Mouse (Mus musculus) 3134 (cell line): ENCODE data around the gene Hbq1b.
"Not testable (repeated sequence)": the region's sequence is repeated elsewhere in the genome, so short reads cannot be mapped to it uniquely, and the experiment has no call there.

Source experiments
- DNase-seq: peaks from one replicate; pipeline ENCODE4 v3.0.0-alpha.2; 2011; ENCODE audit warnings: low spot score; ENCODE audit not compliant: insufficient read length; ENCODE audit errors: extremely low read depth

Gene Hbq1b

DNA sequence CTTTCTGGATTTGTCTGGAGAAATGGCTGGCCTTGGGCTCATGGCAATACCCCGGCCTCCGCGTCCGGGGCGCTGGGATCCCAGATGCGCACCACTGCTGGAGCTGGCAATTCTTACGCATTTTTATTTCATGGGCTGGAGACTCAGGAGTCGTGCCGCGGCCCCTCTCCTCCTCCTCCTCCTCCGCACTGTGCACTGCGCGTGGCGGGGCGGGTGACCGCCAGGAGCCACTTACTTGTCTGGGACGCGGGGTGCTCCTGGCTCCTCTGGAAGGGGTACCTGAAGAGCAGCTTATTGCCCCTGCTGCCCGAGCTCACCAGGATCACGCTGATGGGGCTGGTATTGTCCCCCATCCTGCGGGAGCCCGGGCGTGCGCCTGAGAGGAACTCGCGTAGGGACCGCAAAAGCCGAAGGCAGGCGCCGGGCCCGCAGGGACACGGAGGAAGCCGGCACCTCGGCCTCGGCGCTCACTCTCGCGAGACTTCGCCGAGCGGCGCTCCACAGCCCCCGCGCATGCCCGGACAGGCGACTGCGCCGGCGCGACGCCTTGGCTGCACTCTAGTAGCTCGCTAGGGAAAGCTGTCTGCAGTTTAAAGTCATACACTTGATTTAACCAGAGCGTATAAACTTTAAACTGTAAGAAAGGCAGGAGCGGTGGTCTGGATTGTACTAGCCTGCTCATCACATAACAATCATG, 19.4 kb upstream of the Hbq1b start, which contains the start of gene Nprl3:
Gene Nprl3 (minus strand): TSS at position 520 of the 697 bp plus-strand sequence.
- DNase-seq = peak; percentile 95

DNA sequence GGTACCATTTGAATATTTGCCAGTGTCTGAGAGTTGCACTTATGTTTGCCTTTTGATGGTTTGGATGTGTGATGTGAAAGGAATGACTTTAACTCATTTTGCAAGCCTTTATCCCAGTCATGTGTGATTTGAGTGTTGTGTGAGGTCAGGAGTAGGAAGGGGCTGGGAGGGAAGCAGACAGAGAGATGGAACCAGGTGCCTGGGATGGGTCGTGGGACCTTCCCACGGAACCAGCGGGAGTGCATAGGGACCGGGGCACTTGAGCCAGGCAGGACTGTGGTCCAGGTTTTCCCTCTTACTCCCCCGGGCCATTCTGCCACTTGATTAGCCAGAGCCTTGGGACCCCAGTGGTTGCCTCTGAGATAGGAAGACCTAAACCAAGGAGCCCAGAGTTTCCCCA, 18.8 kb upstream of the Hbq1b start:
- peak; percentile 32 for DNase-seq

DNA sequence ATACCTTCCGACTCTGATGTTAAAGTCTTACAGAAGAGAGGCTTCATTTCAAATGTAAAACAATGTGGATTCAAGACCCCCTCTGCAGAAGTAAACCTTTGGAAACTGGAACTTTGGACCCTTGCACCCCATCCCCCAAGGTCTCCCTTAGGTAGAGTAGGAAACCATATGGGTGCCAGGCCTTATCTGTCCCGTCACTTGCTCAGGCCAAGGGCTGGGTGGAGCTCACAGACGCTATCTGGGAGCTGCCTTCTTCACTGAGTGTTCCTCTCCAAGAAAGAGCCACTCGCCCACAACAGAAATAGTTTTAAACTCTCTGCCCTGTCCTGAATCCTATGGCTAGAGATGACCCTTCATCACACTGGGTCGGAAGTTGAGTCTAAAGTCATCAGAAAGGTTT, 17.8 kb upstream of the Hbq1b start:
- DNase-seq = no peak

DNA sequence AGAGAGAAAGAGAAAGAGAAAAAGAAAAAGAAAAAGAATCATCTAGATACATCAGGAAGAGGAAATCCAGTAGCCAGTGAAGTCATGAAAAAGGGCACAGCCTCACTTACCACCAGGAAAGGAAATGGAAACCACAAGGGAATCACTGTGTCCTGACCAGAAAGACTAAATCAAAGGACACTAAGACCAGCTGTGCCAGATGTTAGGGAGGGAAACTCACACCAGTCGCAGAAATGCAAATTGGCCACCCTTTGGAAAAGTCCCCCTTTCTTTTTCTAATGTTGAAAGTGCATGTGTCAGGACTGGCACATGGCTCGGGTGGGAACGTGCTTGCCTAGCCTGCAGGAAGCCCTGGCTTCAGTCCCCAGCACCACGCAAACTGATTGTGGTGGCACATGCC, 15.6 kb upstream of the Hbq1b start:
- DNase-seq = peak; percentile 27

- DNase-seq = no peak
These were observed 10.4 kb upstream of the Hbq1b start, which contains the start of gene Hba-x for GRCm38 (mm10) chr11:32276347-32276746. TSS of gene Hba-x (plus strand) at chr11:32276400.

DNA sequence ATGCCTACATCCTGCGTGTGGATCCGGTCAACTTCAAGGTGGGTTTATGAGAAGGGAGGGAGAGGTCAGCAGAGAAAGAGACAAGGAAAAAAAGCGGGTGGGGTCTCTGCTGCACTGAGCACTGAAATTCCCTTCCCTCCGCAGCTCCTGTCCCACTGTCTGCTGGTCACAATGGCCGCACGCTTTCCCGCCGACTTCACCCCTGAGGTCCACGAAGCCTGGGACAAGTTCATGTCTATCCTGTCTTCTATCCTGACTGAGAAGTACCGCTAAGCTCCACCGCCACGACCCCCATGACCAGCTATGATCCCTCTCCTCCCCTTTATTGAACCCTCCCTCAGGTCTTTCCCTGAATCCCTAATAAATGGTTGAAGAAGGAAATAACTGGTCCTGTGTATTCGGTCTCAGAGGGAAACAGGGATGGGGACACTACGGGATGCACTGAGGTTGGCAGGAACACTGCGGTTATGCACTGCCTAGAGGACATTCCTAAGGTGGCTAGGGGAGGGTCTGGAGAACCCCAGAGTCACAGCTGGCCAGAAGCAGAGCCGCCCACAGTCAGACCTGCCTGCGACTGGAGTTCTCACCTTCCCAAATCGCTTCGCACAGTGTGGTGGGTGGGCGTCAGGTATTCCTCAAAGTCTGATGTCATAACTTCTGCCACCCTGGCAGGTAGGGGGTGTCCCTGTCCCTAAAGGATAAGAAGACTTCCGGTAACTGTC, 8.9 kb upstream of the Hbq1b start:
- no peak for DNase-seq

DNA sequence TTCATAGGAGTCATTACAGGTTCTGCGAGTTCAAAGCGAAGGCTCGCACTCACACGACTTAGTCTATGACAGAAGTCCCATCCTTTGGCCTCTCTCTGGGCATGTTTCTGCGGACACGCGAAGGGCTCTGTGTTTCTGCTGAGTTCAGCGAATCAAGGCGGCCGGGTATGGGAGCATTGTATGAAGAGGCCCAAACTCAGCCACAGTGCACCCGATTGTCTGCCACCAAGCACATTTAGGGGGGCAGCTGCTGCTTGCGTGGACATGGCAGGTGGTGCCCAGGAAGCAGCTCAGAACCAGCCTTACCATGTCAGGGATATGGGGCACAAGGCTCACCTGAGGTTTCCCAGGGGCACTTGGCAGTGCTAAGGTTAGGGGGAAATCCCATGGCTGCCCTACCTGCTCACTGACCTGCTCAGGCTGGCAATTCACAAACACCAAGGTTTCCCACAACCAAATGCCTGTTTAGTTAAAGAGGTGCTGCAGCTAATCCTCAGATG, 8.3 kb upstream of the Hbq1b start:
- DNase-seq = no peak

- DNase-seq = no peak
These were observed 6.1 kb upstream of the Hbq1b start for GRCm38 (mm10) chr11:32280646-32281045.

GRCm38 (mm10) chr11:32281416-32282144, 5.2 kb upstream of the Hbq1b start:
- DNase-seq = no peak

DNA sequence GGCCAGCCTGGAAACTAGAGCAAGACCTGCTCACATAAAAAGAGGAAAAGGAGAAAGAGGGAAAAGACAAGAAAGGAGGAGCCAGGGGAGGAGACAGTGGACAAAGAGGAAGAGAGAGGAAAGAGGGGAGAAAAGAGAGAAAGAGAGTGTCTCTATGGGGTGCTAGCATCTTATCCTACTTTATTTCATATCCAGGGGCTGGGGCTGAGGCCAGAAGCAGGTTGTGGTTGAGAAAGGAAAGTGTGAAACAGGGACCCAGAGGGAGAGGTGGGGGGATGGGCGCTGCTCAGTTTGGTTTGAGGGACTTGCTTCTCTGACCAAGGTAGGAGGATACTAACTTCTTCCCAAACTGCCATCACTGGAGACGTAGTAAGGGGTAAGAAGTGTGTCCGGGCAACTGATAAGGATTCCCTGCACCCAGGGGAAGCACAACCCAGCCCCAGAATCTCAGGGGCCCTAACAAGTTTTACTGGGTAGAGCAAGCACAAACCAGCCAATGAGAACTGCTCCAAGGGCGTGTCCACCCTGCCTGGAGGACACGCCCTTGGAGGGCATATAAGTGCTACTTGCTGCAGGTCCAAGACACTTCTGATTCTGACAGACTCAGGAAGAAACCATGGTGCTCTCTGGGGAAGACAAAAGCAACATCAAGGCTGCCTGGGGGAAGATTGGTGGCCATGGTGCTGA, 3.5 kb upstream of the Hbq1b start, which contains the start of gene Hba-a1:
Gene Hba-a1 (plus strand): TSS at position 421 of the 687 bp plus-strand sequence.
- not testable (repeated sequence) for DNase-seq

DNA sequence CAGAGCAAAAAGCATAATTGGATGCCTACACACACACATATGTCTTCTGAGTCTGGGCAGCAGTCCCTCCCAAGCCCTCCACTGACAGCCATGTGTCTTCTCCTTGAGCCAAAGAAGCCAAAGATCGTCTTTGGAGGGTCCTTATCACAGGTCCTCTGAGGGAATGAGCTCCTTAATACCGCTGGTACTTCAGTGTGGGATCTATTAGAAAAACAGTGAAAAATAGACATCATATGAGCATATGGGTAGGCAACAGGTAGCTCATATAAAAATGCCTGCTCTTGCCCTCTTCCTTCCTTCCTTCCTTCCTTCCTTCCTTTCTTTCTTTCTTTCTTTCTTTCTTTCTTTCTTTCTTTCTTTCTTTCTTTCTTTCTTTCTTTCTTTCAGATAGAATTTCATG, 2.2 kb upstream of the Hbq1b start:
- DNase-seq = not testable (repeated sequence)

DNA sequence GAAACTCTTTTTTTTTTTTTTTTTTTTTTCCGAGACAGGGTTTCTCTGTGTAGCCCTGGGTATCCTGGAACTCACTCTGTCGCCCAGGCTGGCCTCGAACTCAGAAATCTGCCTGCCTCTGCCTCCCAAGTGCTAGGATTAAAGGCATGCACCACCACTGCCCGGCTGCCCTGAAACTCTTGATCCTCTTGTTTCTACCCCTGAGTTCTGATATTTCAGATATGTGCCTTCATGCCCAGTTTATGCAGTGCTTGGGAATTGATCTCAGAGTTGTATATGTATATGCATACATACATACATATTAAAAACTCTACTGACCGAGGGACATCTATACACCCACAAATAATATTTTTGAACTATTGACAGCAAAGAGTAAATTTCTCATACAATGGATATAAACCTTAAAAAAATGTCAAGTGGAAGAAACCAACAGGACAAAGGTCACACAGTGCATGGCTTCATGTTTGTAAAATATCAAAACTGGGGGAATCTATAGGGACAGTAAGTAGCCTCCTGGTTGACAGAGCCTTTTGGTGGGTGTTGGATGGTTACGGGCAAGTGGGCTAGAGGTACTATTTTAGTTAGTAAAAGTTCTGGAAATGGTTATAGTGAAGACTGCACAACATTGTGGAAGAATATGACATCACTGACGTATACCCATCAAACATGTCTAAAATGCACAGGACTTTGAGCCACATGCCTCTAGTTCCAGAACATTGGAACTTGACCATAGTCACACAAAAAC, 1.6 kb upstream of the Hbq1b start:
- no peak for DNase-seq

DNA sequence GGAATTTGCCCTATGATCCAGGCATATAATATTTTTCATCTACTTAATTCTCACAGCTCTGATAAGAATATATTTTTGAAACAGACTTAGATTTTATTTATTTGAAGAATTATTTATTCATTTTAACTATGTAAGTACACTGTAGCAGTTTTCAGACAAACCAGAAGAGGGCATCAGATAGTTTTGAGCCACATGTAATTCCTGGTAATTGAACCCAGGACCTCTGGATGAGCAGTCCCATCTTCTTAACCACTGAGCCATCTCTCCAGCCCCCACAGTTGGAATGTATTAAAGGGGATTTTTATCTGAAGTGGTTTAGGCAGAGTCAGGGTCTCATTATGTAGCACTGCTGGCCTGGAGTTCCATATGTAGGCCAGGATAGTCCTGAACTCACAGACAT, 878 bp upstream of the Hbq1b start:
- not testable (repeated sequence) for DNase-seq

DNA sequence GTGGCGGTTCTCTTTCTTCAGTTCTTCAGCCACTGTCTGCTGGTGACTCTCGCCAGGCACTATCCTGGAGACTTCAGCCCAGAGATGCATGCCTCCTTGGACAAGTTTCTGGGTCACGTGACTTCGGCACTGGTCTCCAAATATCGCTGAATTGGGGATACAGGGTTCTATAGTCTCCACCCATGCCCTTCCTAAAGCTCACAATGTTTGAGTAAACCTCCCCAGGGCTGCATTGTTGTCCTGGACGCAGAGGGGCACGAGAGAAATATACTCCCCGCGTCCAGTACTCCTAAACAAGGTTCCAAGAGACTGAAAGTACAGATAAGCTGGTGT, 694 bp downstream of the Hbq1b start:
- DNase-seq = no peak

DNA sequence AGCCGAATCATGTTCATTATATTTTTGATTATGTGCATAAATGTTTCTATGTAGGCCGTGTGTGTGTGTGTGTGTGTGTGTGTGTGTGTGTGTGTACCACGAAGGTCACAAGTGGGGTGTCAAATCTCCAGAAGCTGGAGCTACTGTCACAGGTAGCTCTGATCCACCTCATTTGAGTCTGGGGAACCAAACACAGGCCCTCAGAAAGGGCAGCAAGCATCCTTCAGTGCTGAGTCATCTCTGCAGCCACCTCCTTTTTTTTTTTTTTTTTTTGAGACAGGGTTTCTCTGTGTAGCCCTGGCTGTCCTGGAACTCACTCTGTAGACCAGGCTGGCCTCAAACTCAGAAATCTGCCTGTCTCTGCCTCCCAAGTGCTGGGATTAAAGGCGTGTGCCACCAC, 6.1 kb downstream of the Hbq1b start:
- peak; percentile 33 for DNase-seq

GRCm38 (mm10) chr11:32293479-32293878, 6.7 kb downstream of the Hbq1b start:
- DNase-seq = not testable (repeated sequence)

GRCm38 (mm10) chr11:32296203-32296602, 9.4 kb downstream of the Hbq1b start, which contains the start of gene Hba-a2:
TSS of gene Hba-a2 (plus strand) at chr11:32296489.
- DNase-seq = not testable (repeated sequence)

DNA sequence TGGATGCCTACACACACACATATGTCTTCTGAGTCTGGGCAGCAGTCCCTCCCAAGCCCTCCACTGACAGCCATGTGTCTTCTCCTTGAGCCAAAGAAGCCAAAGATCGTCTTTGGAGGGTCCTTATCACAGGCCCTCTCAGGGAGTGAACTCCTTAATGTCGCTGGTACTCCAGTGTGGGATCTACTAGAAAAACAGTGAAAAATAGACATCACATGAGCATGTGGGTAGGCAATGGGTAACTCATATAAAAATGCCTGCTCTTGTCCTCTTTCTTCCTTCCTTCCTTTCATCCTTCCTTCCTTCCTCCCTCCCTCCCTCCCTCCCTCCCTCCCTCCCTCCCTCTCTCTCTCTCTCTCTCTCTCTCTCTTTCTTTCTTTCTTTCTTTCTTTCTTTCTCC, 10.7 kb downstream of the Hbq1b start:
- DNase-seq = not testable (repeated sequence)

- no peak for DNase-seq
These were observed 11.2 kb downstream of the Hbq1b start for GRCm38 (mm10) chr11:32297866-32298531.
